ENCODE assay signal across 1 mouse cellular context in the genomic region with DNA sequence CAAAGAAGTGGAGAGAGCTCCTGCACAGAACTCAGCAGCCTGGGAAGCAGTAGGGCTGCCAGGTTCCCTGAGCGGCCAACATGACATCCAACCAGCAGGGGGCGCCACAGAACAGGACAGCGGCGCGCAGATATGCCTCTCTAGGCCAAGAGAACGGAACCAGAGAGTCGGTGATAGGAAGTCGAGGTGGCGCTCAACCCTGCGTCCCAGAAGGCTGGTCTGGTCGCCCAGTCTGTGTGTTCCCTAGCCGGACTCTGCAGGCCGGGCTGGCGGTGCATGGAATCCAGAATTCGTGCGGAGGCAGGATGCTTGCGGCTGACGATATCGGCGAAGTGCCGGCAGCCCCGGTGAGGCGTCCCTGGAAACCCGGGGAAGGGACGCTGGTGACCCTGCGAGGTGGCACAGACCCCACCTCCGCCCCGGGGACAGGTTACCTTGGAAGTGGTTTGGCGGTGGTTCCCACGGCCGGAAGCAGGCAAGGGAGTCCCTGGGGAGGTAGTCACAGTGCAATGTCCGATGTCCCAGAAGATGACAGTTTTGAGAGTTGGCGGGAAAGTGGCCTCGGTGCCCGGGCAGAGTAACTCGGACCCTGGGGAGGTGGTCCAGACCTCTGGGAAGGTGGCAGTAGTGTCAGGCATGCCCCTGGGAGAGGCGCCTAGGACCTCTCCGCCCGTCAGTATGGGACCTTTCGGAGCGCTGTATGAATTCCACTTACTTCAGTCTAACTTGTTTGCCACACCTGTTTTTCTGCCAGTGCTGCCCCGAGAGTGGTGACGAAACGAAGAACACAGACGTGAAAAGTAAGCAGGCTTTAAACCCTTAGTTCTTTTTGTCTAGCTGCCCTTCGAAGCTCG.
TF ChIP-seq lines count a peak whose summit lies in the region.

A gene (plus strand): TSS at position 176 of the 854 bp plus-strand sequence.

TF ChIP-seq in myocyte, 11 proteins besides CTCF, POLR2A, EP300 and RAD21 (continued from another document):
- TF ChIP-seq MYOG (IDR thresholded peaks at IDR 0.05; ENCODE audit: control insufficient read depth in 1 of 3, insufficient read depth in 1 of 3, insufficient read length in 2 of 3, low read depth in 2 of 3): peak in 1 of 3 experiments; percentile 24
- no peak for TF ChIP-seq MAX (IDR thresholded peaks at IDR 0.05; ENCODE audit: low read depth)
- TF ChIP-seq USF1 (IDR thresholded peaks at IDR 0.05; ENCODE audit: low read depth): no peak
- TF ChIP-seq E2F4 (IDR thresholded peaks at IDR 0.05; ENCODE audit: insufficient read depth): no peak
- TF ChIP-seq REST (IDR thresholded peaks at IDR 0.05; ENCODE audit: insufficient read depth, insufficient read length): peak; percentile 16
